Mouse (Mus musculus): ENCODE data around the gene Tdpoz3. TPM values are rescaled to one million over a fixed set of nuclear protein-coding genes. Genes with fewer than 3 reads are reported as not detected.
"Not testable (repeated sequence)": the region's sequence is repeated elsewhere in the genome, so short reads cannot be mapped to it uniquely, and the experiment has no call there.

The Tdpoz3 gene
- not detected for total RNA-seq (2021)
- long read RNA-seq, experiment 1: 0 reads
- long read RNA-seq, experiment 2: 0 reads

DNA sequence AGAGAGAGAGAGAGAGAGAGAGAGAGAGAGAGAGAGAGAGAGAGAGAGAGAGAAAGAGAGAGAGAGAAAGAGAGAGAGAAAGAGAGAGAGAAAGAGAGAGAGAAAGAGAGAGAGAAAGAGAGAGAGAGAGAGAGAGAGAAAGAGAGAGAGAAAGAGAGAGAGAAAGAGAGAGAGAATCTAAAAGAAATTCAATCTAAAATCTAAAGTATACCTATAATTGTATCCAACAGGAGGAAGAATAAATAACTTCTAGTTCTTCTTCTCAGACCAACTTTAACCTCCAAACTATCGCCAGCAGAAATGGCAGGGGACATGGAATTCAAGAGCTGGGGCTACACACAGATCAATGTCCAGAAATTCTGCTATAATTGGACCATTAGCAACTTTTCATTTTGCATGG is at the start of gene Tdpoz3:
Tdpoz3 (plus strand) TSS at position 301 of the 400 bp plus-strand sequence.
- DNase-seq: not testable (repeated sequence)

DNA sequence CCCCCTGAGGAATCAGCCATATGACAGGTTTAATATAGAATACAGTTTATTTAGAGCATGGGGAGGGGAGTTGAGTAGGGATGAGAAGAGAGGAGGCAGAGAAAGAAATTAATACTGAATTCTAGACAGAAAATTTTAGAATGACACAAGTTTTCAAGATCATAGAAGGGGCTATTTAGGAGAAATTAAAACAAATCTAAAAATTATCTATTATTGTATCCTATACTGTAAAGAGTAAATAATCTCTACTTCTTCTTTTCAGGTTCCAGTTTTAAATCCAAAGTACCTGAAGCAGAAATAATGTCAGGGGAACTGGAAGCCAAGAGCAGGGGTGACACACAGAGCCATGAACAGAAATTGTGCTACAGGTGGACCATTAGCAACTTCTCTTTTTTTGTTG is 29.7 kb upstream of the Tdpoz3 start, which contains the start of gene Tdpoz4:
Tdpoz4 (plus strand) TSS at position 301 of the 400 bp plus-strand sequence.
- DNase-seq: not testable (repeated sequence)

DNA sequence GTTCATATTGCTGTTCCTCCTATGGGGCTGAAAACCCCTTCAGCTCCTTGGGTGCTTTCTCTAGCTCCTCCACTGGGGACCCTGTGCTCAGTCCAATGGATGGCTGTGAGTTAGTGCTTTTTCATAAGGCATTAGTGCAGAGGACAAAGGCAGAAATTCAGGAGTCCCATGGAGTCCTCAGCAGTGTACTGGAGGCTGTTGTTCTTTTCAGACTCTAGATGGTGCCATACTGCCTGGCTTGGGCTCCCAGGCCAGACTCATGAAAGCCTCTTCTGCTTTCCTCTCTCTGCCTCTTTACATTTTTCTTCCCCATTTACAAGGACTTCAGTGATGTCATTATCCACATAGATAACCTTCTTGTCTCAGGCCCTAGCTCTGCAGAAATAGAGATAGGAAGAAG is 12.5 kb upstream of the Tdpoz3 start:
- DNase-seq: not testable (repeated sequence)

DNA sequence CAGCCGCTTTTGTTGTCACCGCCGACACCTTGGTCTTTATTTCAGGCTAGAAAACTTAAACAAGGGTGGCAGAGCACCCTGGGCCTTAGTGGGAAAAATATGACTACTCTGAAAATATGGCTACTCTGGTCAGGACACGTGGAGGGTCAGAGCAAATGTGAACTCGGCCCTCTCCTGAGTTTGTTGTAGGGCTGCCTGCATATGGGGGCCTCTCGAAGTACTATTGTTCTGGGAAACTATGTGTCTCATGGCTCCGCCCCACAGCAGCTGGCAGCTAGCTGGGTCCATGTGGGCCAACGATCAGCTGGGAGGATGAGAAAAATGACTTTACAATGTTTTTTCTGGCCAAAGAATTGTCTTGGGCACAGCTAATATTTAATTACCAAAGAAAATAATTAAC is 33.1 kb downstream of the Tdpoz3 start:
- DNase-seq: not testable (repeated sequence)

DNA sequence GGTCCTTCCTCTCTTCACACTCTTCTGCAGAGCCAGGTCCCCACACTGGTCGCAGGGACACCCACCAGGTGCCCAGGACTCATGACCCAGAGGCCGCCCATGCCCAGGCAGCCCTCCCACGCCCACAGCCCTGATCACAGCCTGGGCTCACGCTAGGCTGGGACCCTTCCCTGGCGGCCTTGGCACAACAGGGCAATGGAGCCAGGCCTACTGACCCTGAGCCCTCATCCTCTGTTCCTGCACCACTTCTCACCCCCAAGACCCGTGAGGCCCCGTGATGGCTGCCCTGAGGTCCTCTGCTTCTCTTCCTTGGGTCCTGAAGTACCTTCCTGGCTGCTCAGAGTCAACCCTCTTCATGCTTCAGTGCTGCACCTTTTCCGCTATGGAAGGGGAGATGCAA is 44.8 kb downstream of the Tdpoz3 start:
- DNase-seq: not testable (repeated sequence)

Other genes with a start within 250 kb of the Tdpoz3 start
- under 1 TPM in 1 of 2 experiments, not detected in 1; 0.46 TPM for gene Tdpoz2, start 173.3 kb upstream of the Tdpoz3 start, total RNA-seq (2021)
- not detected for gene Tdpoz1, start 149.7 kb upstream of the Tdpoz3 start, total RNA-seq (2021)
- not detected for gene Gm37596, start 132.9 kb upstream of the Tdpoz3 start, total RNA-seq (2021)
- gene Gm5773, start 53.0 kb upstream of the Tdpoz3 start, total RNA-seq (2021): not detected
- gene Tdpoz4, start 29.6 kb upstream of the Tdpoz3 start, total RNA-seq (2021): not detected
- not detected for gene Gm9117, start 117.5 kb downstream of the Tdpoz3 start, total RNA-seq (2021)
- gene Tdpoz5, start 135.3 kb downstream of the Tdpoz3 start, total RNA-seq (2021): not detected
- not detected for gene Gm9125, start 228.9 kb downstream of the Tdpoz3 start, total RNA-seq (2021)
- not detected for gene Gm10697, start 246.6 kb downstream of the Tdpoz3 start, total RNA-seq (2021)

All from adrenal gland, postnatal 36 days (tissue).